Mouse (Mus musculus): ENCODE measurements around the gene Klhdc1. TPM values are rescaled to one million over a fixed set of nuclear protein-coding genes. Genes with fewer than 3 reads are reported as not detected.

The Klhdc1 gene
- polyA plus RNA-seq, 1 experiment from 2014 or later, result 25.5 TPM

- Histone ChIP-seq H3K9me3 (ENCODE audit: low read length) (no peaks in the 10 kb centered on the region), H3K4me3 (ENCODE audit: low read depth, low read length) (no peak overlapping the region), H3K9ac (replicated peaks; ENCODE audit: low read depth) (no peak overlapping the region), H3K27me3 (replicated peaks; ENCODE audit: insufficient read depth, low read length) (no peaks in the 10 kb centered on the region), H3K4me2 (replicated peaks; ENCODE audit: low read depth, low read length) (peak overlapping the region; percentile 34; the same call in 1 of the 2 replicates), H3K4me1 (ENCODE audit: insufficient read depth, low read depth, low read length) (peaks cover 15% of the 10 kb centered on the region; the same call in 1 of the 2 replicates), H3K36me3 (ENCODE audit: insufficient read depth, low read length) (peaks cover 21% of the 10 kb centered on the region; the same call in 1 of the 2 replicates), H3K27ac (ENCODE audit: low read length) (no peak overlapping the region)
- 45% methylated on average over 12 of the region's 12 CpGs for WGBS
- peak; percentile 59 for ATAC-seq
- no peak for TF ChIP-seq CTCF (IDR thresholded peaks at IDR 0.05)
- TF ChIP-seq EP300 (IDR thresholded peaks at IDR 0.05), result no peak
- peak; percentile 82 for DNase-seq (ENCODE audit: low spot score)
These were observed 58.3 kb downstream of the Klhdc1 start for GRCm38 (mm10) chr12:69299231-69299630.

- Histone ChIP-seq H3K9me3 (ENCODE audit: low read length) (no peaks in the 10 kb centered on the region), H3K9ac (replicated peaks; ENCODE audit: low read depth) (no peak overlapping the region), H3K36me3 (ENCODE audit: insufficient read depth, low read length) (peaks cover 21% of the 10 kb centered on the region; the same call in 1 of the 2 replicates), H3K4me1 (ENCODE audit: insufficient read depth, low read depth, low read length) (peaks cover 15% of the 10 kb centered on the region; the same call in 1 of the 2 replicates), H3K27me3 (replicated peaks; ENCODE audit: insufficient read depth, low read length) (no peaks in the 10 kb centered on the region), H3K27ac (ENCODE audit: low read length) (no peak overlapping the region), H3K4me2 (replicated peaks; ENCODE audit: low read depth, low read length) (no peak overlapping the region), H3K4me3 (ENCODE audit: low read depth, low read length) (no peak overlapping the region)
- WGBS, result 88% methylated on average over 3 of the region's 3 CpGs
- DNase-seq (ENCODE audit: low spot score), result no peak
- ATAC-seq, result no peak
- TF ChIP-seq EP300 (IDR thresholded peaks at IDR 0.05), result no peak
- TF ChIP-seq CTCF (IDR thresholded peaks at IDR 0.05), result no peak
These were observed 58.9 kb downstream of the Klhdc1 start for GRCm38 (mm10) chr12:69299831-69300230.

- Histone ChIP-seq H3K4me3 (ENCODE audit: low read depth, low read length) (no peak overlapping the region), H3K27me3 (replicated peaks; ENCODE audit: insufficient read depth, low read length) (no peaks in the 10 kb centered on the region), H3K36me3 (ENCODE audit: insufficient read depth, low read length) (peaks cover 21% of the 10 kb centered on the region; the same call in 1 of the 2 replicates), H3K4me2 (replicated peaks; ENCODE audit: low read depth, low read length) (no peak overlapping the region), H3K9me3 (ENCODE audit: low read length) (no peaks in the 10 kb centered on the region), H3K4me1 (ENCODE audit: insufficient read depth, low read depth, low read length) (peaks cover 15% of the 10 kb centered on the region; the same call in 1 of the 2 replicates), H3K27ac (ENCODE audit: low read length) (no peak overlapping the region), H3K9ac (replicated peaks; ENCODE audit: low read depth) (no peak overlapping the region)
- no peak for ATAC-seq
- WGBS, result 83% methylated on average over 2 of the region's 2 CpGs
- TF ChIP-seq EP300 (IDR thresholded peaks at IDR 0.05) (no peak), CTCF (IDR thresholded peaks at IDR 0.05) (no peak)
- no peak for DNase-seq (ENCODE audit: low spot score)
These were observed 59.4 kb downstream of the Klhdc1 start for GRCm38 (mm10) chr12:69300391-69300790.

- Histone ChIP-seq H3K4me1 (ENCODE audit: insufficient read depth, low read depth, low read length) (peaks cover 15% of the 10 kb centered on the region; the same call in 1 of the 2 replicates), H3K9ac (replicated peaks; ENCODE audit: low read depth) (no peak overlapping the region), H3K36me3 (ENCODE audit: insufficient read depth, low read length) (peaks cover 26% of the 10 kb centered on the region; the same call in 1 of the 2 replicates), H3K4me2 (replicated peaks; ENCODE audit: low read depth, low read length) (no peak overlapping the region), H3K4me3 (ENCODE audit: low read depth, low read length) (no peak overlapping the region), H3K27ac (ENCODE audit: low read length) (no peak overlapping the region), H3K9me3 (ENCODE audit: low read length) (no peaks in the 10 kb centered on the region), H3K27me3 (replicated peaks; ENCODE audit: insufficient read depth, low read length) (no peaks in the 10 kb centered on the region)
- DNase-seq (ENCODE audit: low spot score) (no peak), ATAC-seq (no peak)
- TF ChIP-seq CTCF (IDR thresholded peaks at IDR 0.05), result no peak
- TF ChIP-seq EP300 (IDR thresholded peaks at IDR 0.05), result no peak
- WGBS, result 90% methylated on average over 12 of the region's 12 CpGs
These were observed 61.2 kb downstream of the Klhdc1 start for GRCm38 (mm10) chr12:69302171-69302570.

GRCm38 (mm10) chr12:69304051-69304450 lies 63.1 kb downstream of the Klhdc1 start:
- ATAC-seq (no peak), DNase-seq (ENCODE audit: low spot score) (no peak)
- no peak overlapping the region for H3K9ac ChIP-seq (replicated peaks; ENCODE audit: low read depth)
- H3K9me3 ChIP-seq (ENCODE audit: low read length), result no peaks in the 10 kb centered on the region
- TF ChIP-seq EP300 (IDR thresholded peaks at IDR 0.05) (no peak), CTCF (IDR thresholded peaks at IDR 0.05) (no peak)
- no peak overlapping the region for H3K4me3 ChIP-seq (ENCODE audit: low read depth, low read length)
- H3K27ac ChIP-seq (ENCODE audit: low read length), result no peak overlapping the region
- 88% methylated on average over 2 of the region's 2 CpGs for WGBS
- H3K36me3 ChIP-seq (ENCODE audit: insufficient read depth, low read length), result peaks cover 45% of the 10 kb centered on the region
- H3K4me1 ChIP-seq (ENCODE audit: insufficient read depth, low read depth, low read length), result 0 out of 2 replicates have a peak, but pooled peaks cover 2% of the 10 kb centered on the region
- H3K27me3 ChIP-seq (replicated peaks; ENCODE audit: insufficient read depth, low read length), result no peaks in the 10 kb centered on the region
- no peak overlapping the region for H3K4me2 ChIP-seq (replicated peaks; ENCODE audit: low read depth, low read length)

- Histone ChIP-seq H3K36me3 (ENCODE audit: insufficient read depth, low read length) (peaks cover 55% of the 10 kb centered on the region), H3K4me1 (ENCODE audit: insufficient read depth, low read depth, low read length) (no peaks in the 10 kb centered on the region), H3K9ac (replicated peaks; ENCODE audit: low read depth) (no peak overlapping the region), H3K27ac (ENCODE audit: low read length) (no peak overlapping the region), H3K4me3 (ENCODE audit: low read depth, low read length) (no peak overlapping the region), H3K27me3 (replicated peaks; ENCODE audit: insufficient read depth, low read length) (no peaks in the 10 kb centered on the region), H3K9me3 (ENCODE audit: low read length) (no peaks in the 10 kb centered on the region), H3K4me2 (replicated peaks; ENCODE audit: low read depth, low read length) (no peak overlapping the region)
- WGBS, result 81% methylated on average over 7 of the region's 7 CpGs
- ATAC-seq, result no peak
- DNase-seq (ENCODE audit: low spot score), result no peak
- TF ChIP-seq EP300 (IDR thresholded peaks at IDR 0.05), result no peak
- TF ChIP-seq CTCF (IDR thresholded peaks at IDR 0.05), result no peak
These were observed 65.4 kb downstream of the Klhdc1 start for GRCm38 (mm10) chr12:69306333-69306732.

DNA sequence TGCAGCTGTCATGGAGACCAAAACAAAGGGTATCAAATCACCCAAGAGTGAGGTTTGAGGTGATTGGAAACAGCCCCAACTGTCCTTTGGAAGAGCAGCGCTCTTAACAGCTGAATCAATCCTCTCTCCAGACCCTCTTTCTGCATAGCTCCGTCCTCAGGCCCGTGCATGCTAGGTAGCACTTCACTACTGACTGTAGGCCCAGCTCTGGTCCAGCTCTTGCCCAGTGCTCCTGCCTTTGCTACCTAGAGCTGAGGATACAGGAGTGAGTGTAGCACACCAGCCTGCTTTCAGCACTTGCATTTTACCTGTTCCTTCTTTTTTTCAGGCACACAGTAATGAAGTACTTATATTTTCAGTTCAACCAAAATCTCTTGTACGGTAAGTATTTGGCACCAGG lies 68.7 kb downstream of the Klhdc1 start:
- no peak overlapping the region for H3K4me3 ChIP-seq (ENCODE audit: low read depth, low read length)
- no peaks in the 10 kb centered on the region for H3K27me3 ChIP-seq (replicated peaks; ENCODE audit: insufficient read depth, low read length)
- DNase-seq (ENCODE audit: low spot score), result no peak
- no peak overlapping the region for H3K4me2 ChIP-seq (replicated peaks; ENCODE audit: low read depth, low read length)
- H3K9ac ChIP-seq (replicated peaks; ENCODE audit: low read depth), result no peak overlapping the region
- H3K9me3 ChIP-seq (ENCODE audit: low read length), result no peaks in the 10 kb centered on the region
- H3K27ac ChIP-seq (ENCODE audit: low read length), result no peak overlapping the region
- H3K36me3 ChIP-seq (ENCODE audit: insufficient read depth, low read length), result peaks cover 42% of the 10 kb centered on the region
- H3K4me1 ChIP-seq (ENCODE audit: insufficient read depth, low read depth, low read length), result no peaks in the 10 kb centered on the region
- WGBS, result 91% methylated on average over 4 of the region's 4 CpGs
- ATAC-seq, result no peak
- TF ChIP-seq EP300 (IDR thresholded peaks at IDR 0.05) (no peak), CTCF (IDR thresholded peaks at IDR 0.05) (no peak)

All from lung, postnatal 0 days (tissue).